Mouse (Mus musculus): ENCODE data around the gene Cyp24a1.

DNA sequence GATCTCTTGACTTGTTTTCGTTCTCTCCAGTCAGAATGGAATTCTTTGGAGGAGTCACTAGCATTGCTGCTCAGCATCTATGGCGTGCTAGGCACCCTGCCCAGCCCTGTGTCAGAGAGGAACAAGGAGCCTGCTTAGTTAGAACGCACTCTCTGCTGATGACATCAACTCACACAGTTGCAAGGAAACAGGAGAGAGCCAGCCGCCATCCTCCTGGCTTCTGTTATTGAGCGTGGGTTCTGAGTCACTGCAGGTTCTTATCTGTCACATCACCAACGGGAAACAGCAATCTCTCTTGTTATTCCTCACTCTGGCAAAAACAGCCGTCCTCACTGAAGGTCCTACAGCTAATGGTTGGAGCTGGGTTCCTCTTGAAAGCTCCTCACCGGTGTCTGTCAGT, 6.4 kb upstream of the Cyp24a1 start:
- no peak for TF ChIP-seq CTCF (IDR thresholded peaks at IDR 0.05; ENCODE audit: low read depth, low read length)
- TF ChIP-seq TAL1 (conservative IDR thresholded peaks at IDR 0.05; ENCODE audit: low read depth, low read length): no peak
- TF ChIP-seq GATA1 (IDR thresholded peaks at IDR 0.05; ENCODE audit: borderline replicate concordance, low read length): no peak
- TF ChIP-seq POLR2AphosphoS5 (IDR thresholded peaks at IDR 0.05; ENCODE audit: insufficient replicate concordance, low read depth, low read length): no peak
